Mouse (Mus musculus): ENCODE measurements around the gene Abcf1. TPM values are rescaled to one million over a fixed set of nuclear protein-coding genes. Genes with fewer than 3 reads are reported as not detected.
"Not testable (repeated sequence)": the region's sequence is repeated elsewhere in the genome, so short reads cannot be mapped to it uniquely, and the experiment has no call there.

Abcf1 gene
- polyA plus RNA-seq, 1 experiment from 2014 or later = 104 TPM

- H3K9ac ChIP-seq = no peak overlapping the region; the same call in 1 of the 2 replicates
- peaks cover 52% of the 10 kb centered on the region for H3K36me3 ChIP-seq
- H3K4me3 ChIP-seq = no peak overlapping the region
- no peak overlapping the region for H3K4me2 ChIP-seq (replicated peaks)
- H3K4me1 ChIP-seq = peaks cover 18% of the 10 kb centered on the region
- ATAC-seq (ENCODE audit: low FRiP score, low read depth) = no peak
- 93% methylated on average over 2 of the region's 2 CpGs for WGBS
- no peaks in the 10 kb centered on the region for H3K27me3 ChIP-seq
- H3K27ac ChIP-seq = no peak overlapping the region
- H3K9me3 ChIP-seq = no peaks in the 10 kb centered on the region
Measured at GRCm38 (mm10) chr17:35967621-35968020, 1.9 kb downstream of the Abcf1 start.

- no peak for ATAC-seq (ENCODE audit: low FRiP score, low read depth)
- Histone ChIP-seq H3K9ac (no peak overlapping the region), H3K4me3 (no peak overlapping the region), H3K4me2 (replicated peaks) (no peak overlapping the region), H3K36me3 (peaks cover 85% of the 10 kb centered on the region), H3K27me3 (no peaks in the 10 kb centered on the region), H3K4me1 (peaks cover 3% of the 10 kb centered on the region), H3K9me3 (no peaks in the 10 kb centered on the region), H3K27ac (no peak overlapping the region)
- WGBS = 82% methylated on average over 10 of the region's 10 CpGs
Measured at GRCm38 (mm10) chr17:35963279-35963678, 6.3 kb downstream of the Abcf1 start.

- no peak overlapping the region for H3K4me3 ChIP-seq
- H3K4me2 ChIP-seq (replicated peaks) = no peak overlapping the region
- no peak overlapping the region for H3K27ac ChIP-seq
- ATAC-seq (ENCODE audit: low FRiP score, low read depth) = no peak
- H3K36me3 ChIP-seq = peaks cover 83% of the 10 kb centered on the region
- no peaks in the 10 kb centered on the region for H3K4me1 ChIP-seq
- H3K27me3 ChIP-seq = no peaks in the 10 kb centered on the region
- no peaks in the 10 kb centered on the region for H3K9me3 ChIP-seq
- H3K9ac ChIP-seq = no peak overlapping the region
- 92% methylated on average over 15 of the region's 15 CpGs for WGBS
Measured at GRCm38 (mm10) chr17:35958533-35959223, 10.9 kb downstream of the Abcf1 start.

- no peaks in the 10 kb centered on the region for H3K9me3 ChIP-seq
- no peak overlapping the region for H3K9ac ChIP-seq
- 79% methylated on average over 8 of the region's 8 CpGs for WGBS
- peaks cover 43% of the 10 kb centered on the region for H3K36me3 ChIP-seq
- H3K27ac ChIP-seq = no peak overlapping the region
- H3K4me2 ChIP-seq (replicated peaks) = no peak overlapping the region
- no peak for ATAC-seq (ENCODE audit: low FRiP score, low read depth)
- H3K4me1 ChIP-seq = no peaks in the 10 kb centered on the region
- no peaks in the 10 kb centered on the region for H3K27me3 ChIP-seq
- no peak overlapping the region for H3K4me3 ChIP-seq
Measured at GRCm38 (mm10) chr17:35954665-35955064, 14.9 kb downstream of the Abcf1 start.

- not testable (repeated sequence) for H3K27me3 ChIP-seq; H3K27ac ChIP-seq; H3K9ac ChIP-seq; H3K4me3 ChIP-seq; H3K4me1 ChIP-seq; ATAC-seq (ENCODE audit: low FRiP score, low read depth); H3K9me3 ChIP-seq; H3K4me2 ChIP-seq (replicated peaks)
- H3K36me3 ChIP-seq = peaks cover 21% of the 10 kb centered on the region
- WGBS = 86% methylated on average over 3 of the region's 3 CpGs
Measured at GRCm38 (mm10) chr17:35952559-35952958, 17.0 kb downstream of the Abcf1 start.

- not testable (repeated sequence) for H3K4me1 ChIP-seq; H3K4me2 ChIP-seq (replicated peaks); ATAC-seq (ENCODE audit: low FRiP score, low read depth); H3K27me3 ChIP-seq; H3K36me3 ChIP-seq; H3K27ac ChIP-seq; H3K9ac ChIP-seq; H3K4me3 ChIP-seq; H3K9me3 ChIP-seq
Measured at GRCm38 (mm10) chr17:35950946-35951345, 18.6 kb downstream of the Abcf1 start.

- no peak overlapping the region for H3K4me3 ChIP-seq
- H3K27ac ChIP-seq = no peak overlapping the region
- no peak for ATAC-seq (ENCODE audit: low FRiP score, low read depth)
- H3K9ac ChIP-seq = no peak overlapping the region
- H3K36me3 ChIP-seq = no peaks in the 10 kb centered on the region
- H3K4me2 ChIP-seq (replicated peaks) = no peak overlapping the region
- no peaks in the 10 kb centered on the region for H3K9me3 ChIP-seq
- H3K4me1 ChIP-seq = no peaks in the 10 kb centered on the region
- no peaks in the 10 kb centered on the region for H3K27me3 ChIP-seq
- 60% methylated on average over 1 of the region's 1 CpGs for WGBS
Measured at GRCm38 (mm10) chr17:35939941-35940340, 29.6 kb downstream of the Abcf1 start.

- Histone ChIP-seq H3K9me3 (no peaks in the 10 kb centered on the region), H3K4me3 (no peak overlapping the region), H3K27ac (no peak overlapping the region), H3K9ac (no peak overlapping the region), H3K36me3 (no peaks in the 10 kb centered on the region), H3K4me1 (no peaks in the 10 kb centered on the region), H3K4me2 (replicated peaks) (no peak overlapping the region), H3K27me3 (no peaks in the 10 kb centered on the region)
- ATAC-seq (ENCODE audit: low FRiP score, low read depth) = no peak
- WGBS = 48% methylated on average over 2 of the region's 2 CpGs
Measured at GRCm38 (mm10) chr17:35939108-35939507, 30.5 kb downstream of the Abcf1 start.

GRCm38 (mm10) chr17:35937700-35938348, 31.7 kb downstream of the Abcf1 start:
- WGBS = 49% methylated on average over 2 of the region's 2 CpGs
- H3K27me3 ChIP-seq = no peaks in the 10 kb centered on the region
- H3K36me3 ChIP-seq = no peaks in the 10 kb centered on the region
- H3K4me3 ChIP-seq = no peak overlapping the region
- no peaks in the 10 kb centered on the region for H3K9me3 ChIP-seq
- H3K4me1 ChIP-seq = no peaks in the 10 kb centered on the region
- peak; percentile 48; the same call in 1 of the 2 replicates for ATAC-seq (ENCODE audit: low FRiP score, low read depth)
- H3K9ac ChIP-seq = no peak overlapping the region
- H3K4me2 ChIP-seq (replicated peaks) = no peak overlapping the region
- H3K27ac ChIP-seq = no peak overlapping the region

- not testable (repeated sequence) for H3K4me1 ChIP-seq; H3K36me3 ChIP-seq; H3K27me3 ChIP-seq; H3K4me3 ChIP-seq; H3K9ac ChIP-seq; H3K27ac ChIP-seq; H3K4me2 ChIP-seq (replicated peaks); H3K9me3 ChIP-seq; ATAC-seq (ENCODE audit: low FRiP score, low read depth)
- 86% methylated on average over 14 of the region's 14 CpGs for WGBS
Measured at GRCm38 (mm10) chr17:35935763-35936162, 33.8 kb downstream of the Abcf1 start.

GRCm38 (mm10) chr17:35932608-35933007, 37.0 kb downstream of the Abcf1 start:
- 96% methylated on average over 4 of the region's 4 CpGs for WGBS
- Histone ChIP-seq H3K36me3 (peaks cover 41% of the 10 kb centered on the region), H3K4me2 (replicated peaks) (no peak overlapping the region)

GRCm38 (mm10) chr17:35930627-35931026, 38.9 kb downstream of the Abcf1 start:
- H3K4me2 ChIP-seq (replicated peaks) = no peak overlapping the region
- no peak overlapping the region for H3K27ac ChIP-seq
- no peaks in the 10 kb centered on the region for H3K4me1 ChIP-seq
- 96% methylated on average over 12 of the region's 12 CpGs for WGBS
- H3K27me3 ChIP-seq = no peaks in the 10 kb centered on the region
- no peaks in the 10 kb centered on the region for H3K9me3 ChIP-seq
- peaks cover 58% of the 10 kb centered on the region for H3K36me3 ChIP-seq
- no peak overlapping the region for H3K4me3 ChIP-seq
- no peak for ATAC-seq (ENCODE audit: low FRiP score, low read depth)
- H3K9ac ChIP-seq = no peak overlapping the region

More at GRCm38 (mm10) chr17:35932608-35933007, 37.0 kb downstream of the Abcf1 start:
- Histone ChIP-seq H3K4me1 (no peaks in the 10 kb centered on the region), H3K9ac (no peak overlapping the region), H3K4me3 (no peak overlapping the region), H3K27ac (no peak overlapping the region), H3K9me3 (no peaks in the 10 kb centered on the region), H3K27me3 (no peaks in the 10 kb centered on the region)
- no peak for ATAC-seq (ENCODE audit: low FRiP score, low read depth)

GRCm38 (mm10) chr17:35929534-35929933, 40.0 kb downstream of the Abcf1 start:
- Histone ChIP-seq H3K9me3 (no peaks in the 10 kb centered on the region), H3K4me2 (replicated peaks) (no peak overlapping the region), H3K9ac (no peak overlapping the region), H3K27me3 (no peaks in the 10 kb centered on the region), H3K4me1 (no peaks in the 10 kb centered on the region), H3K27ac (no peak overlapping the region), H3K36me3 (peaks cover 69% of the 10 kb centered on the region), H3K4me3 (no peak overlapping the region)
- 93% methylated on average over 2 of the region's 2 CpGs for WGBS
- no peak for ATAC-seq (ENCODE audit: low FRiP score, low read depth)

Measured in limb, embryonic 13.5 days (tissue).